Mouse (Mus musculus): Measurements from ENCODE around the gene Pnma1. TPM values are rescaled to one million over a fixed set of nuclear protein-coding genes. Genes with fewer than 3 reads are reported as not detected.

Gene Pnma1
- 6.0 and 6.5 TPM in 2 replicates for polyA plus RNA-seq (2015; fragmentation: Nextera tagmentation; extraction: Ambion mirVana)

DNA sequence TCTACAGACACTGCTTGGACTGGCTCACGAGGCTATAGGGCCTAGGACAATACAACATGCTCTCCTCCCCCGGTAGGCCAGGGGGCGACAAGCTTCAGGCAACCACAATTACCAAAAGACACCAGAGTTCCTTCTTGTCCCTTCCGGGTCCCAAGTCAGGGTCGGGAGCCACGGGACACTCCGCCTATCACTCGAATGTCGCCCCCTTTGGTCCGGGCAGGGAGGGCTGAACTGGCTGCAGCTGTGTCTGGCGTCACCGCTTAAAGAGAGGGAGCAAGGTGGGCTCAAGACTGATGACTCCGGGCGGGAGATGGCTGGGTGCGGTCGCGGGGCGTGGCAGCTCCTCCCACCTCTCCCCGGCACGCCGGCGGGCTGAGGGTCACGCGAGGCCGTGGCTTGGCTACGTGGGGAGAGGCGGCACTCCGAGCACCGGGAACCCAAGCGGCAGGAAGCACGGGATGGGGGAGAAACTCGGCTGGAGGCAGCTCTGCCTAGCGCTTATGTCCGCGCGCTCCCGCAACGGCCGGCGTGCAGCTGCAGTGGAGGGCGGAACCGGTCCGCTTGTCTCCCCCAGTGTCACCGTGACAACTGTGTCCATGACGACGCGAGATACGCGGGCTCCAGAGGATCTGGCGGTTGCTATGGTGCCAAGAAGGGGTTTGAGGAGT, at the start of gene Pnma1:
Gene Pnma1 (minus strand): TSS at position 536 of the 668 bp plus-strand sequence.
- Histone ChIP-seq H3K4me2 (replicated peaks) (peak within 1 kb of the TSS; percentile 91), H3K9me3 (no peaks in the 10 kb centered on the region), H3K4me3 (peak within 1 kb of the TSS; percentile 85), H3K9ac (replicated peaks) (peak within 1 kb of the TSS; percentile 73), H3K4me1 (peaks cover 22% of the 10 kb centered on the region), H3K27me3 (no peaks in the 10 kb centered on the region), H3K27ac (replicated peaks) (peak within 1 kb of the TSS; percentile 84), H3K36me3 (no peaks in the 10 kb centered on the region)
- peak; percentile 98 for ATAC-seq (replicated peaks)
- 1% methylated on average over 50 of the region's 50 CpGs for WGBS

DNA sequence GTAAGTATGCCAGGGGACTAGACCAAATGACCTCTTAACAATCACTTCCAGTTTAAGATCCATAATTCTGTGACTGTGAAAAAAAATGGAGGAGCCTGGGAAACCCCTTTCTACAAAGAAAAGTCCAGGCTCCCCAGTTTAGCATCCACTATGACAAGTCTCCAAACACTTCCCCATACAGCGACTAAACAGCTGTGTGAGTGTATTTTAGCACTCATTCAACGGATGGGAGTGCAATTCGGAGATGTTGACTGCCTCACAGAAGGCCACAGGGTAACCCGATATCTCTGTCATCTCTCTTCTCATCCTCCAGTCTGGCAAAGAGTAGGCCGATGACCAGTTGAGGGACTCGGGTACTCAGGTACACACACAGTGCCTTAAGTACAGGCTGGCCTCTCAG, 46.9 kb upstream of the Pnma1 start:
- no peak overlapping the region for H3K27ac ChIP-seq (replicated peaks)
- 60% methylated on average over 6 of the region's 6 CpGs for WGBS
- no peak overlapping the region for H3K4me2 ChIP-seq (replicated peaks)
- H3K27me3 ChIP-seq: no peaks in the 10 kb centered on the region
- peaks cover 34% of the 10 kb centered on the region for H3K4me1 ChIP-seq
- no peak overlapping the region for H3K9ac ChIP-seq (replicated peaks)
- no peak for ATAC-seq (replicated peaks)
- no peaks in the 10 kb centered on the region for H3K9me3 ChIP-seq
- H3K36me3 ChIP-seq: no peaks in the 10 kb centered on the region
- H3K4me3 ChIP-seq: no peak overlapping the region

DNA sequence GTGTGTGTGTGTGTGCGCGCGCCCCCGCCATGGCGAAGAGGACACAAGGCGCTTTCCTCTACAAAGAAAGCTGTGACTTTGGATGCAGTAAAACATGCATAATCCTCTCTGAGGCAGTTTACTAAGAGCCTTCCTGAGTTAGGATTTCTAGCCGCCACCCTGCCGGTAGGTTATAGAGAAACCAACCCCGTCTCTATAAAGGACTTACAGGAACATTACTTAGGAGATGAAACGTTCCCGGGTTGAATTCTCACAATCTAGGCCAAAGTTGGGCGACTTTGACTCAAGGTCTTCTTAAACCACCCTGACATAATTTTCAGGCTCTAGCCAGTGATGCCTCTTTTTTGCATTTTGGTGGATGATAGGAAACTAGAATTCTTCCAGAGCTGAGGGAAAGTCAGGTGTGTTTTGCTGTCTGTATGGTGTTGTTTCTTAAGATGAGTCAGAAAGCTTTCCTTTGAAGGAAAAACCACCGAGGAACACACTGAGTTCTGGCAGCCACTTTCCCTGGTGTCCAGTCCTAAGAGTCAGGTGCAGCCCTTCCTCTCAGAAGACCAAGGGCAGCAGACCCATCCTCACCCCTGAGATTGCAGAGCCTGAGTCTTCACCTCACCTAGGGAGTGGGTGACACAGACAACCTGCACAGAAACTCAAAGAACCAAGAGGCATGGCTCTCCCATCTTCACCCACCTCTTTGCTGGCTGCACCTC, 46.3 kb upstream of the Pnma1 start:
- H3K9me3 ChIP-seq: no peaks in the 10 kb centered on the region
- H3K4me2 ChIP-seq (replicated peaks): peak overlapping the region; percentile 95
- H3K27me3 ChIP-seq: no peaks in the 10 kb centered on the region
- no peak for ATAC-seq (replicated peaks)
- no peaks in the 10 kb centered on the region for H3K36me3 ChIP-seq
- WGBS: 3% methylated on average over 13 of the region's 13 CpGs
- H3K4me3 ChIP-seq: peak overlapping the region; percentile 82
- peak overlapping the region; percentile 85 for H3K9ac ChIP-seq (replicated peaks)
- H3K27ac ChIP-seq (replicated peaks): peak overlapping the region; percentile 95
- H3K4me1 ChIP-seq: peaks cover 41% of the 10 kb centered on the region

DNA sequence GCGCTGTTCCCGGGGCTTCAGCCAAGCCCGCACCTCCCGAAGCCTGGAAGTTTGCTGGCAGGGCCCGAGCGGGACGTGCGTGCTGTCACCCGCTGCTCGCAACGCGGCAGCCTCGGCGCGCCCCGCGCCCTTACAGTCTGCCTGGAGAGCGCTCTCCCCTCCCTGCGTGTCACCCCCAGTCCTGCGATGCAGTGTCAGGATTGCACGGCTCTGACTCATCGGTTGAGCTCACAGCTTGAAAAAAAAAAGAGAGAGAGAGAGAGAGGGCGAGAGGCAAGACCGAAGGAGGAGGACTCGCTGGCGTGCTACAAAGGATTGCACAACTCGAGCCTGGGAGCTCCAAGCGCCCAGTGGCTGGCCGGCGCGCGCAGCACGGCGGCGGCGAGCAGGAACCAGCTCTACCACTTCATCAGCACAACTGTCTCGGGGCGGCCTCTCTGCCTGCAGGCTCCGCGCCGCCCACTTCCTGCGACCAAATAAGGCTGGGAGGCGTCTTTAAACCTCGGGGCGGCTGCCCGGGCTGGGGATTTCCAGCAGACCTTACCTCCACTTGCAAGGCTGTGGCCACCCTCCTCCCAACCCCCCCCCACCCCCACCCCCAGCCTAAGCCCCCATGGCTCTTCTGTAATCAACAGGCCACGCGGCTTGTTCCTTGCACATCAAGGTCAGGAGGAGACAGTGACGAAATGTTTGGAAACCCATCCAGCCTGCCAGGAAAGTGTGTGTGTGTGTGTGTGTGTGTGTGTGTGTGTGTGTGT, 45.5 kb upstream of the Pnma1 start:
- WGBS: under 1% methylated on average over 49 of the region's 49 CpGs
- Histone ChIP-seq H3K4me3 (peak overlapping the region; percentile 82), H3K4me2 (replicated peaks) (peak overlapping the region; percentile 95), H3K27ac (replicated peaks) (peak overlapping the region; percentile 95), H3K9ac (replicated peaks) (peak overlapping the region; percentile 85), H3K4me1 (peaks cover 48% of the 10 kb centered on the region), H3K36me3 (no peaks in the 10 kb centered on the region), H3K27me3 (no peaks in the 10 kb centered on the region), H3K9me3 (no peaks in the 10 kb centered on the region)
- ATAC-seq (replicated peaks): peak; percentile 83

DNA sequence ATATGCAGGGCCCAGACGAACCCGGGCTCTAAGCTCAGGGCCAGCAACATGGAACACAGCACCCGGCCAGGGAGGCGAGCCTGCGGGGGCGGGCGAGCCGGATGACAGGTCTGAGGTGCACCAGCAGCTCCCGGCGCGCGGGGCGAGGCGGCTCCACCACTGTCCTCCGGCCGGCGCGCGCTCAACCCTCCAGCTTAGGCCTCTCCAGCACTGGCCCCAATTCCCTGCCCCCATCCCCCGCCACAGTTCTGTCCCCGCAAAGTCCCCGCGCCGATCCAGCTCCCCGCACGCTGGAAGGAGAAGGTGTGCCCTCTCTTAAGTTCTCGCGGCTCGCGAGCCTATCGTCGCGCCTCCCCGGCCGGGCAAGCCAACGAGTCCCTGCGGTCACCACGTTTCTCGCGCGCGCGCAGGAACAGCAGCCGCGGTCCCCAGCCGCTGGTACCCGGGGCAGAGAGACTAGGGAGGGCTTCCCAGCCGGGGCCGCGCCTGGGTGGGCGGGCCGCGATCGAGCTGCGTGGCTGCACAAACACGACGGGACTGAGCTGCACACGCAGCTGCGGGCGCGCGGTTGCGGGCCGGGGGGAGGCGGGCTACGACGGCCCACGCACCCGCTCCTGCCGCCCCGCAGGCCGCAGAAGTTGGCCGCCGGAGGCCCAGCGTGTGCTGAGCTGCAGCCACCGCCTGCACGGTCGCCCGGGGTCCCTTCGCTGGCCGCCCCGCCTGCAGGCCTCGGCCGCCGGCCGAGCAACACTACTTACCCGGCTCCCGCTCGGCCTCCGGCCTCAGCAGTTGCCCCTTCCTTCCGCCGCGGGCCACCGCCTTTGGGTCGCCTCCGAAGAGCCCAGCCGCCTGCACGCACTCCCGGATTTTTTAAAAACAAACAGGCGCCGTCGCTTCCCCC, 44.7 kb upstream of the Pnma1 start:
- Histone ChIP-seq H3K4me2 (replicated peaks) (peak overlapping the region; percentile 95), H3K9me3 (no peaks in the 10 kb centered on the region), H3K27ac (replicated peaks) (peak overlapping the region; percentile 95), H3K36me3 (no peaks in the 10 kb centered on the region), H3K4me3 (peak overlapping the region; percentile 82), H3K27me3 (no peaks in the 10 kb centered on the region), H3K4me1 (peaks cover 55% of the 10 kb centered on the region), H3K9ac (replicated peaks) (peak overlapping the region; percentile 85)
- WGBS: under 1% methylated on average over 90 of the region's 102 CpGs
- ATAC-seq (replicated peaks): peak; percentile 62

DNA sequence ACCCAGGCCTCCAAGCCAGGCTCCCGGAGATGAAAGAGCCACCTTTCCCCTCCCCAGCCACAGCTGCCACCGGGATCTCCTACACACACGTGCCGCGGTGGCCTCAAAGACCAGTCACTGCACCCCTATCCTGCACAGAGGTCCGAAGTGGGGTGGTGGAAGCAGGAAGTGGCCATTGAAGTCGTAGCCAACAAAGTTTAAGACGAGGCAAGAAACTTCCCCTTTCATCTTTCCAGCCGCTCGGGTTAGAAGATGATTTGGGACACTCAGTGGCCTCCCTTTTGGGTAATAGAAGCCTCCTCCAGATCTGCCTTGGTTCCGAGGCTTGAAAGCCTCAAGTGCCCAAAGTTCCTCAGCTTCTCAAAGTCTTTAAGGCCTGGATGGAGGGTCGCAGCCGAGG, 44.0 kb upstream of the Pnma1 start:
- H3K4me3 ChIP-seq: peak overlapping the region; percentile 82
- no peaks in the 10 kb centered on the region for H3K36me3 ChIP-seq
- H3K4me1 ChIP-seq: peaks cover 60% of the 10 kb centered on the region
- no peaks in the 10 kb centered on the region for H3K27me3 ChIP-seq
- H3K27ac ChIP-seq (replicated peaks): peak overlapping the region; percentile 95; the same call in 1 of the 2 replicates
- ATAC-seq (replicated peaks): no peak
- 3% methylated on average over 13 of the region's 13 CpGs for WGBS
- H3K9me3 ChIP-seq: no peaks in the 10 kb centered on the region
- peak overlapping the region; percentile 85 for H3K9ac ChIP-seq (replicated peaks)
- peak overlapping the region; percentile 95 for H3K4me2 ChIP-seq (replicated peaks)

DNA sequence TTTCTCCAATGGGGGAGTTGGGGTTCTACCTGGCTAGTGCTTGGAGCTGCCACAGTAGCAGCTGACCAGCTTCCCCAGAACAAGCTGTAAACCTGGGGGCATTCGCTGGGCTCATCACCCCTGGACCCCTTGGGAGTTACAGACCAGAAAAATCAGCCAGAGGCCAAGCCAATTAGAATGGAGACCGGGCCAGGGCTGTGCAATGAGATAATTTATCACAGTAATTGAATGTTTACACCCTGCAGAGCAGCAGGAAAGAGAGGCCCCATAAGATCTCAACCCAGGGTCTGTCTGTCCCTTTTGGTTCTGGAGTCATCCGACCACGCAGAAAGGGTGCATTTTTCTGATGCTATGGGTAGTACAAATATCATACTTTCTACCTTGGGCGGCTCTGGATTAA, 43.5 kb upstream of the Pnma1 start:
- Histone ChIP-seq H3K9ac (replicated peaks) (peak overlapping the region; percentile 85; the same call in 1 of the 2 replicates), H3K4me2 (replicated peaks) (peak overlapping the region; percentile 95), H3K36me3 (no peaks in the 10 kb centered on the region), H3K27ac (replicated peaks) (no peak overlapping the region), H3K4me1 (peaks cover 65% of the 10 kb centered on the region), H3K4me3 (peak overlapping the region; percentile 82), H3K9me3 (no peaks in the 10 kb centered on the region), H3K27me3 (no peaks in the 10 kb centered on the region)
- 10% methylated on average over 5 of the region's 5 CpGs for WGBS
- no peak for ATAC-seq (replicated peaks)

DNA sequence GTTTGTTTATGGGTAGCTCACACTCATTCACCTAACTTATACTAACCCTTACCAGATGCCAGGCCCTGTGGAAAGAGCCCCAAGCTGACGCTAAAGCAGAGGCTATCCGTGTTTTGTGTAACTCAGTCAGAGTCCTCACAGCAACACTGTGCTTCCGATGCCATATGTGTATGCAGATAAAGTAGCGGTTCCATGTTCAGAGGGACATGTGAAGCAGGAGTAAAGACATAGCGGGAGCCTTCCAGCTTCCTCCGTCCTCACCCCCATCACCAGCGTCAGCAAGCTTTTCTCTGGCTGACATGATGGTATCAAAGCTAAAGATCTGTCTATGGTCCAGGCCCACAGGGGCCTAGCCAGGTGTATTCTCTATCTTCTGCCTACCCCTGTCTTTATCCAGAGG, 42.9 kb upstream of the Pnma1 start:
- Histone ChIP-seq H3K27me3 (no peaks in the 10 kb centered on the region), H3K4me3 (peak overlapping the region; percentile 3; the same call in 1 of the 2 replicates), H3K9ac (replicated peaks) (0 out of 2 replicates have a peak overlapping the region, but pooled peaks have one; percentile 0), H3K27ac (replicated peaks) (no peak overlapping the region), H3K36me3 (no peaks in the 10 kb centered on the region), H3K4me1 (peaks cover 68% of the 10 kb centered on the region), H3K4me2 (replicated peaks) (peak overlapping the region; percentile 95), H3K9me3 (no peaks in the 10 kb centered on the region)
- no peak for ATAC-seq (replicated peaks)
- WGBS: 49% methylated on average over 7 of the region's 7 CpGs

DNA sequence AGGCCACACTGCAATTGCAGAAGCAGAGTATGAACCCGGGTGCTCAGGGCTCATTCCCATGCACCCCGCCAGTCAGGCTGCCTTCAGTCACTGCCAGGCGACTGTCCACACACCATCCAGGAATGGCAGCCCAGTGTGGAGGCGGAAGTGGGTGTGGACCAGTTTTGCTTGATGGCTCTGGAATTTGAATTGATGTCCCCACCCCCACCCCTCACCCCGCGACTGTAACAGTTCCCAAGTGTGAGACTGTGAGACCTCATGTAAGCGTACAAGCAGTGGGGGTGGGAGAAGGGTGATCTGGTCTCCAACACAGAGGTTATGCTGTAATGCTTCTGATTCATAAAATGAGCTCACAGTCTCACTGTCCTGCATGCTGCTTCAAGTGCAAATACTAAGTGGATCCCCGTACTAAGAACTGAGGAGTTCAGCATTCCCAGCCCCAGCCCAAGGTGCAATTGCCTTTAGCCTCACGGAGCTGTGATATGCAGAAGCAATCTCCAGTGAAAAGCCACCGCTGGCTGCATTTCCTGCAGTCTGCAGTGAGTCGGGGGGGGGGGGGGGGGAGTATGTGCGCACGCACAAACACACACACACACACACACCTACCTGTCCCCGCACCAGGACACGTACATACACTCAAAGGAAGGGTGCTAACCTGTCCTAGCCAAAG, 42.0 kb upstream of the Pnma1 start:
- 57% methylated on average over 15 of the region's 15 CpGs for WGBS
- H3K27me3 ChIP-seq: no peaks in the 10 kb centered on the region
- H3K9ac ChIP-seq (replicated peaks): no peak overlapping the region
- peak overlapping the region; percentile 95 for H3K4me2 ChIP-seq (replicated peaks)
- no peaks in the 10 kb centered on the region for H3K36me3 ChIP-seq
- H3K9me3 ChIP-seq: no peaks in the 10 kb centered on the region
- H3K4me3 ChIP-seq: no peak overlapping the region
- peaks cover 68% of the 10 kb centered on the region for H3K4me1 ChIP-seq
- no peak overlapping the region for H3K27ac ChIP-seq (replicated peaks)
- ATAC-seq (replicated peaks): no peak

DNA sequence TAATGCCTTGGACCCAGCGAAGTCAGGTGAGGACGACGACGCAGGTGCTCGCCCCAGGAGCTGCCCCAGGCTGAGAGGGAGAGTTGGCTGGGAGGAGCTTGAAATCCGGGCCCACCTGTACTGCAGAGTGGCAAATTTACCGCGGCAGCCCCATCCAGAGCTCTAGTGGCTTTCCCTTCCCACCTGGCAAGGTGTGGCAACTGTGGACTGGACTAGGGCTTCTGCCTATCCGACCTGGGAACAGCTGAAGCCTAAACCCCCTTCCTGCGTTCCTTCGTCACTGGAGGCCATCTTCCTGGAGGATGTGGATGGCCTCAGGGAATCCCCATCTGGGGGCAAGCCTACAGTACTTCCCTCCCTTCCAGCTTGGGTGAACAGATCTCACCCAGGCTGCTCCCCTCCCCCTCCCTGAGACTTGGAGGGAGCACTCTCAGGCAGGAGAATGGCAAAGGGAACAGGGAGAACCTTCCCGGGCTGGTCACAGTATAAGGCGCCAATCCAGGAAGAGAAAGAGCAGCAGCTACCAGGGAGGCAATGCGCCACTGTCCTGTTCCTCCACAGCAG, 40.7 kb upstream of the Pnma1 start:
- Histone ChIP-seq H3K9me3 (no peaks in the 10 kb centered on the region), H3K9ac (replicated peaks) (no peak overlapping the region), H3K27me3 (no peaks in the 10 kb centered on the region), H3K4me2 (replicated peaks) (no peak overlapping the region), H3K4me1 (peaks cover 68% of the 10 kb centered on the region), H3K36me3 (no peaks in the 10 kb centered on the region), H3K4me3 (no peak overlapping the region), H3K27ac (replicated peaks) (no peak overlapping the region)
- 66% methylated on average over 14 of the region's 14 CpGs for WGBS
- no peak for ATAC-seq (replicated peaks)

All from forebrain, embryonic 15.5 days (tissue).